Mouse (Mus musculus) megakaryocyte, embryonic 14.5 days (primary cell): Measurements from ENCODE around the gene Mrps34.

Experiments used
- FLI1 ChIP-seq: IDR thresholded peaks from 2 replicates; pipeline ENCODE4 v1.6.1; 2012; ENCODE audit warnings: low read length, inconsistent platforms, mixed read lengths
- GATA1 ChIP-seq: IDR thresholded peaks from 3 replicates; pipeline ENCODE4 v1.6.1; 2012; ENCODE audit warnings: mixed read lengths, low read length, inconsistent platforms, borderline replicate concordance

DNA sequence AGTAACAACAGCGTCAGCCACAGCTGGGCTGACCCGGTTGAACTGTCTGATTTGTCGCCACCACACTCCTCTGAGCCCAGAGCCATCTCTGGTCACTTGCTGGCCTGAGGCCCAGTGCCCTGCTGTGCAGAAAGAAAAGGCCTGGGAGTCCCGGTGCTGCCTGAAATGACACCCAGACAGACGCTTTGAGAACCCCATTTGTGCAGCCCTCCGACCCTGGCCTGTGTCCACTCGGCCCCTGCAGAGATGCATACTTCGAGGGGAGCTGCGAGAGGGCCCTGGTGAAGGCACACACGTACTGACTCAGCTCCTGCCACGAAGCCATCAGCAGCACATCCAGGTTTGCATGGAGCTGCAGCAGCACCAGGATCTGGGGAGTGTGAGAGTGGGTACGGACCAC lies 2.1 kb upstream of the Mrps34 start:
- TF ChIP-seq GATA1 (no peak), FLI1 (no peak)
